Mouse (Mus musculus) erythroblast, embryonic 14.5 days (primary cell): ENCODE data around the gene Iqschfp. TPM values are rescaled to one million over a fixed set of nuclear protein-coding genes. Genes with fewer than 3 reads are reported as not detected.

Experiments
- H3K27me3 ChIP-seq: 2 replicates; pipeline ENCODE4 v1.6.1; 2012; ENCODE audit warnings: inconsistent platforms; ENCODE audit not compliant: control insufficient read depth
- H3K36me3 ChIP-seq: 2 replicates; pipeline ENCODE4 v1.6.1; 2012; ENCODE audit warnings: mild to moderate bottlenecking, inconsistent platforms; ENCODE audit not compliant: control insufficient read depth
- H3K4me1 ChIP-seq: 2 replicates; pipeline ENCODE4 v1.6.1; 2012; ENCODE audit warnings: inconsistent platforms; ENCODE audit not compliant: control insufficient read depth
- H3K4me3 ChIP-seq: replicated peaks from 2 replicates; pipeline ENCODE3; 2012; ENCODE audit warnings: moderate library complexity, mild to moderate bottlenecking, inconsistent platforms
- H3K9me3 ChIP-seq: 2 replicates; pipeline ENCODE4 v1.6.1; 2012; ENCODE audit warnings: low read length, inconsistent platforms, mixed read lengths; ENCODE audit not compliant: control insufficient read depth
- GATA1 ChIP-seq: IDR thresholded peaks from 2 replicates; pipeline ENCODE4 v1.6.1; 2012; ENCODE audit warnings: low read length, inconsistent platforms, mixed read lengths
- TAL1 ChIP-seq: IDR thresholded peaks from 3 replicates; pipeline ENCODE4 v1.6.1; 2012; ENCODE audit warnings: low read length, inconsistent platforms, mixed read lengths
- polyA plus RNA-seq: library from polyadenylated mRNA; stranded (reverse); fragments of >175 nt; gene quantifications from 2 replicates; pipeline ENCODE4 v1.2.3, GENCODE M21; 2012

The Iqschfp gene
- polyA plus RNA-seq, 1 experiment = not detected

GRCm38 (mm10) chr3:68674721-68675120 is 782.7 kb downstream of the Iqschfp start:
- TF ChIP-seq TAL1 = no peak
- TF ChIP-seq GATA1 = no peak
- peaks cover 1% of the 10 kb centered on the region; the same call in 1 of the 2 replicates for H3K9me3 ChIP-seq
- H3K4me3 ChIP-seq = no peak overlapping the region
- H3K4me1 ChIP-seq = peaks cover 2% of the 10 kb centered on the region; the same call in 1 of the 2 replicates
- H3K36me3 ChIP-seq = no peaks in the 10 kb centered on the region
- H3K27me3 ChIP-seq = no peaks in the 10 kb centered on the region

- no peaks in the 10 kb centered on the region for H3K36me3 ChIP-seq
- H3K9me3 ChIP-seq = peaks cover 2% of the 10 kb centered on the region; the same call in 1 of the 2 replicates
- peaks cover 2% of the 10 kb centered on the region; the same call in 1 of the 2 replicates for H3K4me1 ChIP-seq
- H3K4me3 ChIP-seq = no peak overlapping the region
- no peak for TF ChIP-seq GATA1
- TF ChIP-seq TAL1 = no peak
- no peaks in the 10 kb centered on the region for H3K27me3 ChIP-seq
Observed at GRCm38 (mm10) chr3:68675216-68675835, 783.3 kb downstream of the Iqschfp start.

Other genes starting within 250 kb of the Iqschfp start
- not detected in 2 replicates for gene Iqcj, start within 50 bp of the Iqschfp start, polyA plus RNA-seq
- gene Schip1, start 172.6 kb downstream of the Iqschfp start, polyA plus RNA-seq = 0.11 TPM in 1 of 2 replicates, not detected in the other